ENCODE assay signal across 8 mouse cellular contexts in the genomic region with DNA sequence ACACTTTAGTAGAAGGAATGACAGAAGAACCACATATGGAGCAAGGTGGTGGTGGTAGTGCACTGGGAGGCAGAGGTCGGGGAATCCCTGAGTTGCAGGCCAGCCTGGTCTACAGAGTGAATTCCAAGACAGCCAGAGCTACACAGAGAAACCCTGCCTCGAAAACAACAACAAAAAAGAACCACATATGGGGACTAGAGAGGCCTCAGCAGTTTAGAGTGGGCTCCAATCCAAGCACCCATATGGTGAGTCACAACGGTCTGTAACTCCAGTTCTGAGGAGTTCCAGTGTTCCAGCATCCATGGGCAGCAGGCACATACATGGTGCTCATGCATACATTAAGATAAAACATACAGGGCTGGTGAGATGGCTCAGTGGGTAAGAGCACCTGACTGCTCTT. TPM values are rescaled to one million over a fixed set of nuclear protein-coding genes. Genes with fewer than 3 reads are reported as not detected.
DNase-seq lines count a peak whose midpoint lies in the region; ATAC-seq and TF ChIP-seq lines count a peak whose summit lies in the region.

No protein-coding gene starts in this region.

- WGBS in limb, embryonic 13.5 days: 87% methylated on average over 3 of the region's 3 CpGs

- intact Hi-C loops in gastrocnemius, adult 2 months (cut with DNase I): loop anchor here (5.0 to 10.0 kb wide), 2 partner anchors 130 to 213 kb away; partner anchors contain the start of gene Soga1
- intact Hi-C loops in left cerebral cortex, postnatal 14 days (cut with DNase I): no loop called here

- H3K4me2 ChIP-seq in limb, embryonic 13.5 days (replicated peaks): peak overlapping the region; percentile 91

- peaks cover 27% of the 10 kb centered on the region for H3K4me1 ChIP-seq in limb, embryonic 13.5 days

- H3K36me3 ChIP-seq in limb, embryonic 13.5 days: peaks cover 45% of the 10 kb centered on the region

- TF ChIP-seq POLR2A in brain, embryonic 14.5 days (IDR thresholded peaks at IDR 0.05; ENCODE audit: borderline replicate concordance, extremely low read depth, insufficient read depth, insufficient read length, poor library complexity, severe bottlenecking): no peak

- DNase-seq in gastrocnemius, adult 2 months: no peak
- DNase-seq in gastrocnemius, postnatal 25 days: no peak
- peak; percentile 19 for DNase-seq in 3134 (ENCODE audit: extremely low read depth, insufficient read length, low spot score)
- peak; percentile 74 for DNase-seq in brain, embryonic 14.5 days (ENCODE audit: low read depth)
- DNase-seq in left cerebral cortex, postnatal 14 days (ENCODE audit: low spot score in 2 of 2): no peak
- no peak for DNase-seq in urinary bladder, postnatal 4 days (ENCODE audit: low spot score in 2 of 2)

- peak overlapping the region; percentile 85 for H3K4me3 ChIP-seq in gastrocnemius, adult 2 months
- H3K4me3 ChIP-seq in limb, embryonic 13.5 days: peak overlapping the region; percentile 78

- no peak for TF ChIP-seq CTCF in gastrocnemius, adult 2 months (IDR thresholded peaks at IDR 0.05)
- no peak for TF ChIP-seq CTCF in brain, embryonic 14.5 days (IDR thresholded peaks at IDR 0.05; ENCODE audit: borderline replicate concordance, extremely low read depth, insufficient read depth, insufficient read length)

- ATAC-seq in limb, embryonic 13.5 days (ENCODE audit: low FRiP score, low read depth): no peak
- no peak for ATAC-seq in erythroid progenitor cell, adult 5-6 weeks (replicated peaks; ENCODE audit: low FRiP score, poor library complexity, severe bottlenecking)

- peak overlapping the region; percentile 93; the same call in 1 of the 2 replicates for H3K9ac ChIP-seq in limb, embryonic 13.5 days

- no peaks in the 10 kb centered on the region for H3K9me3 ChIP-seq in limb, embryonic 13.5 days

- H3K27ac ChIP-seq in gastrocnemius, adult 2 months: peak overlapping the region; percentile 96
- H3K27ac ChIP-seq in limb, embryonic 13.5 days: no peak overlapping the region

- no peaks in the 10 kb centered on the region for H3K27me3 ChIP-seq in limb, embryonic 13.5 days

RNA-seq across cellular contexts. Expression of gene Rab5if, which starts 1.6 kb away (rescaled TPM):
- total RNA-seq in gastrocnemius, adult 2 months (2021): 10 to 100 TPM; 89.0 to 98.6 TPM
- 10 to 100 TPM; 86.8 to 87.6 TPM for total RNA-seq in gastrocnemius, postnatal 25 days (2021)
- 118 and 143 TPM in 2 replicates for polyA plus RNA-seq in brain, embryonic 14.5 days (2012; rRNA removed)
- 153 and 155 TPM in 2 replicates for polyA plus RNA-seq in limb, embryonic 13.5 days (2015; fragmentation: Nextera tagmentation; extraction: Ambion mirVana)
- total RNA-seq in left cerebral cortex, postnatal 14 days (2021): 100 to 1,000 TPM; 113 to 125 TPM
- 62.7 and 85.9 TPM in 2 replicates for total RNA-seq in erythroid progenitor cell, adult 5-6 weeks (2015; ENCODE audit: low replicate concordance)
- total RNA-seq in erythroid progenitor cell, adult 5-6 weeks (2017; ENCODE audit: low replicate concordance): 28.8 and 48.1 TPM in 2 replicates

RNA-seq across cellular contexts. Expression of gene 4930518I15Rik, which starts 6.7 kb away (rescaled TPM):
- total RNA-seq in gastrocnemius, adult 2 months (2021): under 1 TPM; 0.73 to 0.79 TPM
- under 1 TPM; 0.33 to 0.99 TPM for total RNA-seq in gastrocnemius, postnatal 25 days (2021)
- polyA plus RNA-seq in brain, embryonic 14.5 days (2012; rRNA removed): 3.3 and 4.6 TPM in 2 replicates
- polyA plus RNA-seq in limb, embryonic 13.5 days (2015; fragmentation: Nextera tagmentation; extraction: Ambion mirVana): 13.2 and 14.9 TPM in 2 replicates
- 1 to 10 TPM; 1.3 to 1.9 TPM for total RNA-seq in left cerebral cortex, postnatal 14 days (2021)
- total RNA-seq in erythroid progenitor cell, adult 5-6 weeks (2015; ENCODE audit: low replicate concordance): 3.2 TPM in 1 of 2 replicates, not detected in the other
- 3.9 and 4.0 TPM in 2 replicates for total RNA-seq in erythroid progenitor cell, adult 5-6 weeks (2017; ENCODE audit: low replicate concordance)

RNA-seq across cellular contexts. Expression of gene Sla2, which starts 22.5 kb away (rescaled TPM):
- not detected for total RNA-seq in gastrocnemius, adult 2 months (2021)
- not detected for total RNA-seq in gastrocnemius, postnatal 25 days (2021)
- 0.03 and 0.06 TPM in 2 replicates for polyA plus RNA-seq in brain, embryonic 14.5 days (2012; rRNA removed)
- polyA plus RNA-seq in limb, embryonic 13.5 days (2015; fragmentation: Nextera tagmentation; extraction: Ambion mirVana): 0.33 and 0.36 TPM in 2 replicates
- under 1 TPM; 0.18 to 0.21 TPM for total RNA-seq in left cerebral cortex, postnatal 14 days (2021)
- 0.72 TPM in 1 of 2 replicates, not detected in the other for total RNA-seq in erythroid progenitor cell, adult 5-6 weeks (2015; ENCODE audit: low replicate concordance)
- total RNA-seq in erythroid progenitor cell, adult 5-6 weeks (2017; ENCODE audit: low replicate concordance): 0.26 and 0.68 TPM in 2 replicates

RNA-seq across cellular contexts. Expression of gene Tgif2, which starts 24.7 kb away (rescaled TPM):
- total RNA-seq in gastrocnemius, adult 2 months (2021): under 1 TPM; 0.15 to 0.28 TPM
- total RNA-seq in gastrocnemius, postnatal 25 days (2021): under 1 TPM; 0.46 to 0.86 TPM
- polyA plus RNA-seq in brain, embryonic 14.5 days (2012; rRNA removed): 32.5 and 43.0 TPM in 2 replicates
- polyA plus RNA-seq in limb, embryonic 13.5 days (2015; fragmentation: Nextera tagmentation; extraction: Ambion mirVana): 79.8 and 87.5 TPM in 2 replicates
- 1 to 10 TPM in 1 of 2 experiments, under 1 TPM in 1; 0.88 to 1.5 TPM for total RNA-seq in left cerebral cortex, postnatal 14 days (2021)
- total RNA-seq in erythroid progenitor cell, adult 5-6 weeks (2015; ENCODE audit: low replicate concordance): 2.2 and 3.8 TPM in 2 replicates
- total RNA-seq in erythroid progenitor cell, adult 5-6 weeks (2017; ENCODE audit: low replicate concordance): 1.9 and 18.2 TPM in 2 replicates

Comparison
In these comparisons a context has a peak if more than half of its experiments do, and no peak if none do; other contexts are left out.
1. DNase-seq: peak in 3134 (single experiment) and brain, embryonic 14.5 days (single experiment); none in gastrocnemius, adult 2 months (single experiment), gastrocnemius, postnatal 25 days (single experiment), left cerebral cortex, postnatal 14 days (0 of 2) and urinary bladder, postnatal 4 days (0 of 2).